Mouse (Mus musculus) limb, embryonic 12.5 days (tissue): Measurements from ENCODE around the gene Anks1b. TPM values are rescaled to one million over a fixed set of nuclear protein-coding genes. Genes with fewer than 3 reads are reported as not detected.

Source experiments
- ATAC-seq: fragments of 200-750 bp; cut with Nextera tagmentation; 2 replicates; pipeline ENCODE4 v1.8.0; 2017; ENCODE audit warnings: low read depth, moderate TSS enrichment; ENCODE audit not compliant: insufficient number of reproducible peaks, insufficient read depth, low FRiP score, low TSS enrichment
- H3K27ac ChIP-seq: fragments of 300-500 bp; sonication (generic); 2 replicates; pipeline ENCODE4 v1.5.1; 2016; ENCODE audit warnings: mild to moderate bottlenecking, moderate library complexity
- H3K27me3 ChIP-seq: fragments of 300-500 bp; sonication (generic); 2 replicates; pipeline ENCODE4 v1.6.1; 2016; ENCODE audit warnings: mild to moderate bottlenecking, moderate library complexity
- H3K36me3 ChIP-seq: fragments of 300-500 bp; sonication (generic); 2 replicates; pipeline ENCODE4 v1.6.1; 2016; ENCODE audit warnings: mild to moderate bottlenecking, moderate library complexity
- H3K4me1 ChIP-seq: fragments of 300-500 bp; sonication (generic); replicated peaks from 2 replicates; pipeline ENCODE4 v1.6.1; 2016
- H3K4me2 ChIP-seq: fragments of 300-500 bp; sonication (generic); 2 replicates; pipeline ENCODE4 v1.6.1; 2016; ENCODE audit warnings: mild to moderate bottlenecking, moderate library complexity
- H3K4me3 ChIP-seq: fragments of 300-500 bp; sonication (generic); replicated peaks from 2 replicates; pipeline ENCODE4 v1.5.1; 2016; ENCODE audit warnings: mild to moderate bottlenecking
- H3K9ac ChIP-seq: fragments of 300-500 bp; sonication (generic); replicated peaks from 2 replicates; pipeline ENCODE4 v1.6.1; 2016; ENCODE audit warnings: mild to moderate bottlenecking, moderate library complexity
- H3K9me3 ChIP-seq: fragments of 300-500 bp; sonication (generic); 2 replicates; pipeline ENCODE4 v1.6.1; 2016; ENCODE audit warnings: mild to moderate bottlenecking, moderate library complexity
- WGBS: fragments of 180-500 bp; shearing (Covaris S2); methylation state at CpG from one replicate; pipeline ENCODE4 v1.1.7; 2016; 5-methylcytosine and 5-hydroxymethylcytosine counted together
- polyA plus RNA-seq: library from polyadenylated mRNA; unstranded; fragments of >200 nt; fragmentation: Nextera tagmentation; extraction: Ambion mirVana; gene quantifications from 2 replicates; pipeline ENCODE4 v1.2.1, GENCODE M21; 2016

Gene Anks1b
- polyA plus RNA-seq, 1 experiment from 2014 or later: 1.8 TPM

GRCm38 (mm10) chr10:90380704-90381339 lies 507.5 kb downstream of the Anks1b start:
- no peak overlapping the region for H3K4me2 ChIP-seq
- WGBS: 24% methylated on average over 8 of the region's 8 CpGs
- no peak overlapping the region for H3K27ac ChIP-seq
- peaks cover 5% of the 10 kb centered on the region; the same call in 1 of the 2 replicates for H3K4me1 ChIP-seq
- H3K36me3 ChIP-seq: no peaks in the 10 kb centered on the region
- H3K27me3 ChIP-seq: no peaks in the 10 kb centered on the region
- H3K9me3 ChIP-seq: no peaks in the 10 kb centered on the region
- no peak overlapping the region for H3K9ac ChIP-seq
- 0 out of 2 replicates have a peak, but pooled peaks have one; percentile 31 for ATAC-seq
- H3K4me3 ChIP-seq: no peak overlapping the region

- no peak overlapping the region for H3K9ac ChIP-seq
- no peaks in the 10 kb centered on the region for H3K36me3 ChIP-seq
- 85% methylated on average over 4 of the region's 4 CpGs for WGBS
These were observed 527.1 kb downstream of the Anks1b start for GRCm38 (mm10) chr10:90400382-90400781.

GRCm38 (mm10) chr10:90408484-90408883 lies 535.2 kb downstream of the Anks1b start:
- Histone ChIP-seq H3K4me3 (no peak overlapping the region), H3K9ac (no peak overlapping the region), H3K9me3 (no peaks in the 10 kb centered on the region), H3K4me1 (no peaks in the 10 kb centered on the region), H3K27ac (no peak overlapping the region), H3K27me3 (no peaks in the 10 kb centered on the region), H3K36me3 (no peaks in the 10 kb centered on the region), H3K4me2 (no peak overlapping the region)
- WGBS: 92% methylated on average over 2 of the region's 2 CpGs
- ATAC-seq: no peak

More at GRCm38 (mm10) chr10:90400382-90400781, 527.1 kb downstream of the Anks1b start:
- no peak for ATAC-seq
- Histone ChIP-seq H3K4me1 (no peaks in the 10 kb centered on the region), H3K27me3 (no peaks in the 10 kb centered on the region), H3K4me3 (no peak overlapping the region), H3K4me2 (no peak overlapping the region), H3K9me3 (no peaks in the 10 kb centered on the region), H3K27ac (no peak overlapping the region)

GRCm38 (mm10) chr10:90431527-90431926 lies 558.2 kb downstream of the Anks1b start:
- Histone ChIP-seq H3K4me3 (no peak overlapping the region), H3K9ac (no peak overlapping the region), H3K4me1 (peaks cover 10% of the 10 kb centered on the region; the same call in 1 of the 2 replicates), H3K27me3 (no peaks in the 10 kb centered on the region), H3K36me3 (no peaks in the 10 kb centered on the region), H3K4me2 (no peak overlapping the region), H3K27ac (no peak overlapping the region), H3K9me3 (0 out of 2 replicates have a peak, but pooled peaks cover 4% of the 10 kb centered on the region)
- 76% methylated on average over 5 of the region's 5 CpGs for WGBS
- ATAC-seq: no peak

GRCm38 (mm10) chr10:90431974-90432373 lies 558.7 kb downstream of the Anks1b start:
- Histone ChIP-seq H3K4me2 (peak overlapping the region; percentile 48), H3K9me3 (0 out of 2 replicates have a peak, but pooled peaks cover 4% of the 10 kb centered on the region), H3K36me3 (no peaks in the 10 kb centered on the region), H3K4me1 (peaks cover 10% of the 10 kb centered on the region; the same call in 1 of the 2 replicates), H3K4me3 (no peak overlapping the region), H3K9ac (no peak overlapping the region), H3K27me3 (no peaks in the 10 kb centered on the region), H3K27ac (no peak overlapping the region)
- ATAC-seq: no peak
- 44% methylated on average over 9 of the region's 9 CpGs for WGBS

GRCm38 (mm10) chr10:90432479-90432878 lies 559.2 kb downstream of the Anks1b start:
- Histone ChIP-seq H3K27ac (no peak overlapping the region), H3K9ac (peak overlapping the region; percentile 32; the same call in 1 of the 2 replicates), H3K4me2 (peak overlapping the region; percentile 48), H3K27me3 (no peaks in the 10 kb centered on the region), H3K4me3 (no peak overlapping the region), H3K36me3 (no peaks in the 10 kb centered on the region), H3K4me1 (peaks cover 10% of the 10 kb centered on the region; the same call in 1 of the 2 replicates), H3K9me3 (0 out of 2 replicates have a peak, but pooled peaks cover 4% of the 10 kb centered on the region)
- no peak for ATAC-seq
- WGBS: 29% methylated on average over 12 of the region's 12 CpGs

GRCm38 (mm10) chr10:90441036-90441435 lies 567.7 kb downstream of the Anks1b start:
- 81% methylated on average over 4 of the region's 4 CpGs for WGBS
- Histone ChIP-seq H3K27me3 (no peaks in the 10 kb centered on the region), H3K9me3 (no peaks in the 10 kb centered on the region), H3K27ac (no peak overlapping the region), H3K36me3 (no peaks in the 10 kb centered on the region), H3K4me1 (no peaks in the 10 kb centered on the region), H3K4me3 (no peak overlapping the region), H3K9ac (no peak overlapping the region), H3K4me2 (no peak overlapping the region)
- no peak for ATAC-seq

- H3K9ac ChIP-seq: no peak overlapping the region
- no peak for ATAC-seq
- H3K9me3 ChIP-seq: no peaks in the 10 kb centered on the region
- no peak overlapping the region for H3K4me3 ChIP-seq
- no peak overlapping the region for H3K27ac ChIP-seq
- H3K36me3 ChIP-seq: no peaks in the 10 kb centered on the region
- H3K27me3 ChIP-seq: no peaks in the 10 kb centered on the region
- H3K4me1 ChIP-seq: no peaks in the 10 kb centered on the region
- H3K4me2 ChIP-seq: no peak overlapping the region
- 68% methylated on average over 1 of the region's 1 CpGs for WGBS
These were observed 568.3 kb downstream of the Anks1b start for GRCm38 (mm10) chr10:90441656-90442055.

GRCm38 (mm10) chr10:90464906-90465305 lies 591.6 kb downstream of the Anks1b start:
- Histone ChIP-seq H3K27ac (no peak overlapping the region), H3K4me1 (no peaks in the 10 kb centered on the region), H3K36me3 (no peaks in the 10 kb centered on the region), H3K4me3 (no peak overlapping the region), H3K4me2 (no peak overlapping the region), H3K9ac (no peak overlapping the region), H3K9me3 (no peaks in the 10 kb centered on the region), H3K27me3 (no peaks in the 10 kb centered on the region)
- no peak for ATAC-seq
- WGBS: 82% methylated on average over 2 of the region's 2 CpGs

- Histone ChIP-seq H3K4me2 (no peak overlapping the region), H3K9ac (no peak overlapping the region), H3K27me3 (no peaks in the 10 kb centered on the region), H3K36me3 (no peaks in the 10 kb centered on the region), H3K9me3 (no peaks in the 10 kb centered on the region), H3K4me3 (no peak overlapping the region), H3K27ac (no peak overlapping the region), H3K4me1 (no peaks in the 10 kb centered on the region)
- 93% methylated on average over 6 of the region's 6 CpGs for WGBS
- no peak for ATAC-seq
These were observed 592.1 kb downstream of the Anks1b start for GRCm38 (mm10) chr10:90465426-90465825.

- H3K27ac ChIP-seq: no peak overlapping the region
- no peaks in the 10 kb centered on the region for H3K9me3 ChIP-seq
- no peak for ATAC-seq
- H3K36me3 ChIP-seq: no peaks in the 10 kb centered on the region
- H3K4me2 ChIP-seq: no peak overlapping the region
- H3K27me3 ChIP-seq: no peaks in the 10 kb centered on the region
- no peaks in the 10 kb centered on the region for H3K4me1 ChIP-seq
- H3K9ac ChIP-seq: no peak overlapping the region
- no peak overlapping the region for H3K4me3 ChIP-seq
- 77% methylated on average over 1 of the region's 1 CpGs for WGBS
These were observed 594.2 kb downstream of the Anks1b start for GRCm38 (mm10) chr10:90467546-90467945.

- Histone ChIP-seq H3K4me3 (no peak overlapping the region), H3K4me2 (no peak overlapping the region), H3K4me1 (no peaks in the 10 kb centered on the region), H3K36me3 (no peaks in the 10 kb centered on the region), H3K9me3 (no peaks in the 10 kb centered on the region), H3K9ac (no peak overlapping the region), H3K27ac (no peak overlapping the region), H3K27me3 (no peaks in the 10 kb centered on the region)
- no peak for ATAC-seq
- 85% methylated on average over 7 of the region's 7 CpGs for WGBS
These were observed 620.1 kb downstream of the Anks1b start for GRCm38 (mm10) chr10:90493436-90493835.
